Mouse (Mus musculus): ENCODE measurements at regions not wholly inside any gene's neighbourhood (a gene's known extent, or its start where the extent isn't known, plus 50 kb on each side); places are given as distances from the start of the nearest gene placed in this dataset.

GRCm38 (mm10) chr12:26543463-26543862 lies 74.5 kb downstream of the Cmpk2 start:
- 58% methylated on average over 1 of the region's 1 CpGs for WGBS (ENCODE audit: insufficient replicate concordance)
- Histone ChIP-seq H3K4me2 (ENCODE audit: low read depth, low read length) (no peak overlapping the region), H3K4me3 (ENCODE audit: low read depth, low read length) (no peak overlapping the region), H3K9ac (ENCODE audit: low read depth, low read length) (no peak overlapping the region), H3K27ac (ENCODE audit: low read length) (no peak overlapping the region), H3K36me3 (ENCODE audit: control insufficient read depth, insufficient read depth) (no peaks in the 10 kb centered on the region), H3K27me3 (ENCODE audit: control insufficient read depth, insufficient read depth, low read depth, low read length) (no peaks in the 10 kb centered on the region), H3K9me3 (replicated peaks; ENCODE audit: control insufficient read depth, low read length) (no peaks in the 10 kb centered on the region), H3K4me1 (ENCODE audit: control insufficient read depth, low read depth, low read length) (no peaks in the 10 kb centered on the region)
- peak; percentile 60 for ATAC-seq (ENCODE audit: low read depth)

GRCm38 (mm10) chr12:26542451-26542850 lies 73.4 kb downstream of the Cmpk2 start:
- WGBS (ENCODE audit: insufficient replicate concordance): 19% methylated on average over 2 of the region's 2 CpGs
- Histone ChIP-seq H3K9ac (ENCODE audit: low read depth, low read length) (no peak overlapping the region), H3K4me2 (ENCODE audit: low read depth, low read length) (no peak overlapping the region), H3K4me1 (ENCODE audit: control insufficient read depth, low read depth, low read length) (no peaks in the 10 kb centered on the region), H3K9me3 (replicated peaks; ENCODE audit: control insufficient read depth, low read length) (no peaks in the 10 kb centered on the region), H3K27ac (ENCODE audit: low read length) (no peak overlapping the region), H3K4me3 (ENCODE audit: low read depth, low read length) (no peak overlapping the region), H3K36me3 (ENCODE audit: control insufficient read depth, insufficient read depth) (no peaks in the 10 kb centered on the region), H3K27me3 (ENCODE audit: control insufficient read depth, insufficient read depth, low read depth, low read length) (no peaks in the 10 kb centered on the region)
- ATAC-seq (ENCODE audit: low read depth): no peak

- no peak overlapping the region for H3K4me3 ChIP-seq (ENCODE audit: low read depth, low read length)
- no peaks in the 10 kb centered on the region for H3K9me3 ChIP-seq (replicated peaks; ENCODE audit: control insufficient read depth, low read length)
- H3K27ac ChIP-seq (ENCODE audit: low read length): no peak overlapping the region
- no peak for ATAC-seq (ENCODE audit: low read depth)
- H3K4me2 ChIP-seq (ENCODE audit: low read depth, low read length): no peak overlapping the region
- 59% methylated on average over 9 of the region's 9 CpGs for WGBS (ENCODE audit: insufficient replicate concordance)
- no peak overlapping the region for H3K9ac ChIP-seq (ENCODE audit: low read depth, low read length)
- no peaks in the 10 kb centered on the region for H3K36me3 ChIP-seq (ENCODE audit: control insufficient read depth, insufficient read depth)
- H3K4me1 ChIP-seq (ENCODE audit: control insufficient read depth, low read depth, low read length): no peaks in the 10 kb centered on the region
- no peaks in the 10 kb centered on the region for H3K27me3 ChIP-seq (ENCODE audit: control insufficient read depth, insufficient read depth, low read depth, low read length)
Measured at GRCm38 (mm10) chr12:26535261-26535890, 66.4 kb downstream of the Cmpk2 start.

GRCm38 (mm10) chr12:26534229-26535105 lies 65.5 kb downstream of the Cmpk2 start:
- no peaks in the 10 kb centered on the region for H3K27me3 ChIP-seq (ENCODE audit: control insufficient read depth, insufficient read depth, low read depth, low read length)
- no peaks in the 10 kb centered on the region for H3K36me3 ChIP-seq (ENCODE audit: control insufficient read depth, insufficient read depth)
- H3K4me1 ChIP-seq (ENCODE audit: control insufficient read depth, low read depth, low read length): no peaks in the 10 kb centered on the region
- no peak overlapping the region for H3K4me3 ChIP-seq (ENCODE audit: low read depth, low read length)
- 32% methylated on average over 9 of the region's 9 CpGs for WGBS (ENCODE audit: insufficient replicate concordance)
- no peaks in the 10 kb centered on the region for H3K9me3 ChIP-seq (replicated peaks; ENCODE audit: control insufficient read depth, low read length)
- no peak overlapping the region for H3K4me2 ChIP-seq (ENCODE audit: low read depth, low read length)
- ATAC-seq (ENCODE audit: low read depth): no peak
- H3K9ac ChIP-seq (ENCODE audit: low read depth, low read length): no peak overlapping the region
- H3K27ac ChIP-seq (ENCODE audit: low read length): no peak overlapping the region

DNA sequence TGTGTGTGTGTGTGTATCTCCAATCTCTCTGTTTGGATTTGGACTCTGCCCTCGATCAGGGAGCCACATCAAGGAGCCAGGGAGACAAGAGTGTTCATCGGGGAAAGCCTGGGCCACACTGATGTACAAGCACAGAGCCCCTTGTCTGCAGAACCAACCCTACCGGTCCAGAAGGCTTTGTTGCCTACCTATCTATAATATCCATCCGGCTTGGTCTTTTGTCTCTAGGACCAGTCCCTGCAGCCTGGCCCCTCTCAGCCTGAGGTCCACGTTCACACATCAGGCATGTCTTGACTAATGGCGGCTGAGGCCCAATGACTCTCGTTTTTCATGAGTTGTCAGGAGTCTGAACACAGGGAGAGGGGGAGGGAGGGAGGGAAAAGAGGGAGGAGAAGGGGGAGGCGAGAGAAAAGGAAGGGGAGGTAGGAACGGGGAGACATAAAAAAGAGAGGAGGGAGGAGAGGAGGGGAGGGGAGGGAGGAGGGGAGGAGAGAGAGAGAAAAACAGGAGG lies 64.7 kb downstream of the Cmpk2 start:
- no peaks in the 10 kb centered on the region for H3K36me3 ChIP-seq (ENCODE audit: control insufficient read depth, insufficient read depth)
- no peaks in the 10 kb centered on the region for H3K4me1 ChIP-seq (ENCODE audit: control insufficient read depth, low read depth, low read length)
- H3K9me3 ChIP-seq (replicated peaks; ENCODE audit: control insufficient read depth, low read length): no peaks in the 10 kb centered on the region
- no peak overlapping the region for H3K4me2 ChIP-seq (ENCODE audit: low read depth, low read length)
- 51% methylated on average over 9 of the region's 9 CpGs for WGBS (ENCODE audit: insufficient replicate concordance)
- H3K4me3 ChIP-seq (ENCODE audit: low read depth, low read length): no peak overlapping the region
- H3K27ac ChIP-seq (ENCODE audit: low read length): no peak overlapping the region
- no peaks in the 10 kb centered on the region for H3K27me3 ChIP-seq (ENCODE audit: control insufficient read depth, insufficient read depth, low read depth, low read length)
- H3K9ac ChIP-seq (ENCODE audit: low read depth, low read length): no peak overlapping the region
- no peak for ATAC-seq (ENCODE audit: low read depth)

DNA sequence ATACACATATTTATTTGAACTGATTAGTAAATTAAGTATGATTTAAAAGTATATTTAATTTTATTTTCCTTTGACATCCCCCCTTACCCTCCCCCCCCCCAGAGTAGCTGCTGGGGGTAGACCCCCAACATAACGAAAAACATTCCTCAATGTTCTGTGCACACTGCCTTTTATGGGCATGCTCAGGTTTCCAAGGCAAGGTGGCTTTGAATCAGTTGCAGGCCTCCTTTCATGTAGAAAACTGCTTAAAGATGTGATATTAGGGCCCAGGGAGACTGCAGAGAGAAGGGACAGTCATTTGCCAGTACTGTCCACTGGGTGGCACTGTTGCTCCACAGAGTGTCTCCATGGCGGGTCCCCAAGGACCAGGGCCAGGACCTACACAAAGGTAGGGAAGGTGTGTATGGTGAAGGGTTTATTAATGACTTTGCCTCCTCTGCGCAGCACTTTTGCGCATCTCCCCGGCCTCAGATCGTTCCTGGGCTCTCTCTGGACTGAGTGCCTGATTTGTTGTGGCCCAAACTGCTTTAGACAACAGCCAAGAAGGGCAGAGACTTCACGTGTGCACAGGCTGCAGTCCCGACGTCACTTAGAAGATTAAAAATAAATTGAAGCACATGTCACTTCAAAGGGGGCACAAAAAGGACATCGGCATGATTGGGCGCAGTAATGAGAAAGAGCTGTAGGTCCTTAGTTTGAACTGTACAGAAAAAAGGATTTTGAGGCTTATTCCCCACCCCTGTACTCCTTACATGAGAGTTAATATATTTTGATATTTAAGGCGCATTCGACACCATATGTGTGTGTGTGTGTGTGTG lies 64.0 kb downstream of the Cmpk2 start:
- ATAC-seq (ENCODE audit: low read depth): no peak

DNA sequence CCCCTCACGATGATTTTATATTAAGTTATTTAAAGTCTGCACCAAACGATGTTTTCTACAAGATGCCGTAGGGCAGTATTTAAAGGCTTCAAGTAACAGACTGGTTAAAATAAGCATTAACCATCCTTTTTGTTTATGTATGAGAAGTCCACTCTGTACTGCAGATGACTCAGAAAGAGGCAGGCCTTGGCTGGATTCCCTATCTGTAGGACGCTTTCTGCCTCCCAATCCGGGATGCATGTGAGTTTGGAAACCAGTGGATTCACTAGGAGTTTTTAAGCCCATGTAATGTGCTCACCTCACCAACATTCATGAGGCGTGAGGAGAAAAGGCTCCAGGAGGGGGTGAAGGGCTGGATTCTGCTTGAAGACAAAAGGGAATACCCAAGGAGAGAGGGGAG lies 63.1 kb downstream of the Cmpk2 start:
- H3K27ac ChIP-seq (ENCODE audit: low read length): no peak overlapping the region
- no peaks in the 10 kb centered on the region for H3K36me3 ChIP-seq (ENCODE audit: control insufficient read depth, insufficient read depth)
- no peaks in the 10 kb centered on the region for H3K9me3 ChIP-seq (replicated peaks; ENCODE audit: control insufficient read depth, low read length)
- no peaks in the 10 kb centered on the region for H3K4me1 ChIP-seq (ENCODE audit: control insufficient read depth, low read depth, low read length)
- no peak overlapping the region for H3K4me2 ChIP-seq (ENCODE audit: low read depth, low read length)
- no peak overlapping the region for H3K9ac ChIP-seq (ENCODE audit: low read depth, low read length)
- ATAC-seq (ENCODE audit: low read depth): no peak
- H3K4me3 ChIP-seq (ENCODE audit: low read depth, low read length): no peak overlapping the region
- WGBS (ENCODE audit: insufficient replicate concordance): 73% methylated on average over 6 of the region's 6 CpGs
- no peaks in the 10 kb centered on the region for H3K27me3 ChIP-seq (ENCODE audit: control insufficient read depth, insufficient read depth, low read depth, low read length)

More for the DNA sequence above, 64.0 kb downstream of the Cmpk2 start:
- H3K9me3 ChIP-seq (replicated peaks; ENCODE audit: control insufficient read depth, low read length): no peaks in the 10 kb centered on the region
- no peaks in the 10 kb centered on the region for H3K27me3 ChIP-seq (ENCODE audit: control insufficient read depth, insufficient read depth, low read depth, low read length)
- 45% methylated on average over 13 of the region's 13 CpGs for WGBS (ENCODE audit: insufficient replicate concordance)
- H3K27ac ChIP-seq (ENCODE audit: low read length): no peak overlapping the region
- no peak overlapping the region for H3K4me3 ChIP-seq (ENCODE audit: low read depth, low read length)
- H3K9ac ChIP-seq (ENCODE audit: low read depth, low read length): no peak overlapping the region
- no peaks in the 10 kb centered on the region for H3K4me1 ChIP-seq (ENCODE audit: control insufficient read depth, low read depth, low read length)
- H3K4me2 ChIP-seq (ENCODE audit: low read depth, low read length): no peak overlapping the region
- no peaks in the 10 kb centered on the region for H3K36me3 ChIP-seq (ENCODE audit: control insufficient read depth, insufficient read depth)
